Mouse (Mus musculus) bone marrow macrophage, adult 2 months (primary cell): ENCODE measurements around the gene Entr1. TPM values are rescaled to one million over a fixed set of nuclear protein-coding genes. Genes with fewer than 3 reads are reported as not detected.

Source experiments
- H3K27ac ChIP-seq: 2 replicates; pipeline ENCODE4 v1.5.1; 2012; ENCODE audit warnings: low read depth, low read length; ENCODE audit not compliant: insufficient read depth
- H3K4me1 ChIP-seq: 2 replicates; pipeline ENCODE4 v1.6.1; 2012; ENCODE audit warnings: low read length; ENCODE audit not compliant: control insufficient read depth, insufficient read depth
- H3K4me3 ChIP-seq: 2 replicates; pipeline ENCODE4 v1.5.1; 2012; ENCODE audit warnings: mild to moderate bottlenecking, low read length, moderate library complexity; ENCODE audit not compliant: insufficient read depth
- CTCF ChIP-seq: IDR thresholded peaks from 2 replicates; pipeline ENCODE4 v1.5.1; 2012; ENCODE audit warnings: low read depth, mild to moderate bottlenecking, low read length, moderate library complexity
- POLR2A ChIP-seq: IDR thresholded peaks from 2 replicates; pipeline ENCODE4 v1.6.1; 2012; ENCODE audit warnings: mild to moderate bottlenecking, low read depth, low read length, borderline replicate concordance
- polyA plus RNA-seq: library from polyadenylated mRNA; stranded (reverse); fragments of >200 nt; gene quantifications from 2 replicates; pipeline ENCODE4 v1.2.4, GENCODE M21; 2012; ENCODE audit not compliant: missing spikeins, insufficient read depth, insufficient read length

The Entr1 gene
- polyA plus RNA-seq, 1 experiment, result 61.5 TPM

DNA sequence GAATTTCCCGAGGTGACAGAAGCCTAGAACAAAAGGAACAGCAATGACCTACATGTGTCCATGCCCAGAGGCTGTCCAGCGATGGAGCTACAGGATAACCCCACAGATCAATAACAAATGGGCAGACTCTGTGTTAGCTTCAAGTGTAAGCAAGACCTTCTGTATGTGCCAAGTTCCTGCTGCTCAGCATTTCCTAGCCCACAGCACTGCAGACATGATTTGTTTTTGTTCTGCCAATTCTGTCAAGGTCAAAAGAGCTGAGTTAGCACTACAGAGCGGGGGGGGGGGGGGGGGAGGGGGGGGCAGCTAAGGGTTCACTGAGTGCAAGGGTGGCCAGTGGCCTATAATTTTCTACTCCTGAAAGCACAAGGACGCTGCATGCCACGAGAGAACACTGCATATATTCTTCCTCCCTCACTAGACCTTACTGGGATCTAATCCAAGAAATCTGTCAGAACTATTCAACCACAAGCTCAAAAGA lies 21.9 kb upstream of the Entr1 start:
- TF ChIP-seq POLR2A (no peak), CTCF (no peak)
- Histone ChIP-seq H3K4me1 (peaks cover 13% of the 10 kb centered on the region), H3K27ac (no peak overlapping the region), H3K4me3 (no peak overlapping the region)

DNA sequence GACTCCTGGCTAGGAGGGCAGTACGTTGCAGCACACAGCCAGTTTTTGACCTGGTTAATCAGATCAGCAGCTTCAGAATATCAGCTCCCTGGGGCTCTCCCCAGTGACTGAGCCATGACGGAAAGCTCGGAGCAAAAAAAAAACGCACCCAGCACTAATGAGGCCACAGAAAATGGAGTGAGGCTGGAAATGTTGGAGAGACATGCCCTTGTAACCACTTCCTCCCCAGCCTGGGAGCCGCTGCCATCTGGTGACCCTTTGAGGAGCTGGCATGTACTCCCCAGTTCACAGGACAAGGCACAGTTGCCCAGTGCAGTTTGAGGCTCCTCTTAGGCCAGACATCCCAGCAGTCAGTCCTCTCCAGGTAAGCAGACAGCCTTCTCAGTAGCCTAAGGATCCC lies 21.0 kb upstream of the Entr1 start:
- Histone ChIP-seq H3K4me3 (no peak overlapping the region), H3K27ac (no peak overlapping the region), H3K4me1 (peaks cover 13% of the 10 kb centered on the region)
- no peak for TF ChIP-seq CTCF
- no peak for TF ChIP-seq POLR2A

DNA sequence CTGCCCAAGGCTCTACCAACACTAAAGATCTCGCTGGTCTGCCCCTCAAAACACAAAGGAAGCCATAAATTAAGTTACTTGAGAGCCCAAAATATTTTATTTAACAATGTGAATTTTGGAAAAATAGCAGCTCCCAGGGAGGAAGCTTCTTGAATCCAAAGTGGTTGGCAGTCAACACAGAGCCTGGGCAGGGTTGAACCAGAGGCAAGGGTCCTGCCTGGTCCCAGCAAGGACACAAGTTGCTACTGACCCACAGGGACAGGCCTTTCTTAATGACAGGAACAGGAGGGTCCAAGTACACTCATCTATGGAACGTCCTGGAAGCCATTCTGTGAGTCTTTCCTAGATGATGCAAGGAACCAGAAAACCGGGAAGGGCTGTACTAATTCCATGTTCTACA lies 20.2 kb upstream of the Entr1 start:
- no peak overlapping the region for H3K27ac ChIP-seq

DNA sequence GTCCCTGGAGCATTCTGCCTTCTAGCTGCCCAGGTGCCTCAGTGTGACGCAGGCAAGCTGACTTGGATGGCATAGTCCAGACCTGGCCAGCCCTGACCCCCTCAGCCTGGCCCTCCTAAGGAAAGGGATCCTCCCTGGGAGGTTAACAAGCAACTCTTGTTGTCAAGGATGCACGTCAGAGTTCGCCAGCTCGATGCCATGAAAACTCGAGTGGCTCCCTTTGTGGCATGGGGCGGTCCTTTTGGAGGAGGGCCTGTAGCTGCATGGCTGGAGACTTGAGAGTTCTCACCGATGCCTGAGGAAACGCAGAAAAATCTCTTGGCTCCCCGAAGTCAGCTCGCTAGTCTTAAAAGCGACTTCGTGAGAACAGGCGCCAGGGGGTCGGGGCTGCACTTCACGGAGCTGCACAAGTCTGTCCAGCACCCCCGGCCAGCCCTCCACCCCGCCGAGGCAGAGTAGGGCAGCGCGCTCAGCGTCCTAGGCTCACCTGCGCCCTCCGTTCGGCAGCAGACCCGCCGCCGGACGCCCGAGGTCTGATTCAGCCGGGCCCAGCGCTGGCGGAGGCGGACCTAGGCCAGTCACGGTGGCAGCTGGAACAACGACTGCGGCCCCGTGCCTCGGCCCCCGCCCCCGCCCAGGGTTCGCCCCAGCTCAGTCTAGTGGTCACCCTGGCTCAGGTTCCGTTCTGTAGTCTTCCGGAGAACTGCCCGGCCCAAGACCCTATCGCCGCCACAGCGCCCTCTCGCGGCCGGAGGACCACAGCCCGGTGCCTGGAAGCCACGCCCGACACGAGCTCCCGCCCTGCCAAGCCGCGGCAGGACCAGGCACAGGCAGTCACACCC lies 19.6 kb upstream of the Entr1 start, which contains the start of gene Inpp5e:
Inpp5e (minus strand) TSS at position 689 of the 842 bp plus-strand sequence.
- H3K4me1 ChIP-seq, result peaks cover 15% of the 10 kb centered on the region
- TF ChIP-seq CTCF, result peak; percentile 36; the same call in 1 of the 2 replicates
- no peak for TF ChIP-seq POLR2A
- H3K4me3 ChIP-seq, result peak within 1 kb of the TSS; percentile 91
- H3K27ac ChIP-seq, result peak within 1 kb of the TSS; percentile 35

More for the DNA sequence above, 20.2 kb upstream of the Entr1 start:
- no peak for TF ChIP-seq POLR2A
- TF ChIP-seq CTCF, result no peak
- Histone ChIP-seq H3K4me3 (no peak overlapping the region), H3K4me1 (peaks cover 15% of the 10 kb centered on the region)

DNA sequence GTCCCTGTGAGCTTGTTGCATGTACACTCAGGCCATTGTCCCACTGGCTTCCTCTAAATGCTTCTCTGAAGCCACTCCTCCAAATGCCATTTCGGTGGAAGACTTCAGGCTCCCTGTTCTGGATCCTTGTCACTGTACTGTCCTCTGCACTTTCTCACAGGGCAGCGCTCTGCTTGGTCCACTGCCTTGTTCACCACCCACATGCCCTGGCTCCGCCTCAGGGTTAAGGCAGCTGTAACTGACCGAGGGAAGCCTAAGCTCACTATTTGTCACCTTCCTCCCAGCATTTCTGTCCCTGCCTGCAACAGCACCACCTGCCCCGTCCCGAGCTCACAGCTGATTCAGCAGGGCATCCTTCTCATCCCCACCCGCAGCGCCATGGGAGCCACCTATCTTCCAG lies 14.2 kb upstream of the Entr1 start:
- TF ChIP-seq POLR2A (no peak), CTCF (no peak)
- Histone ChIP-seq H3K4me1 (peaks cover 10% of the 10 kb centered on the region; the same call in 1 of the 2 replicates), H3K4me3 (no peak overlapping the region), H3K27ac (no peak overlapping the region)

DNA sequence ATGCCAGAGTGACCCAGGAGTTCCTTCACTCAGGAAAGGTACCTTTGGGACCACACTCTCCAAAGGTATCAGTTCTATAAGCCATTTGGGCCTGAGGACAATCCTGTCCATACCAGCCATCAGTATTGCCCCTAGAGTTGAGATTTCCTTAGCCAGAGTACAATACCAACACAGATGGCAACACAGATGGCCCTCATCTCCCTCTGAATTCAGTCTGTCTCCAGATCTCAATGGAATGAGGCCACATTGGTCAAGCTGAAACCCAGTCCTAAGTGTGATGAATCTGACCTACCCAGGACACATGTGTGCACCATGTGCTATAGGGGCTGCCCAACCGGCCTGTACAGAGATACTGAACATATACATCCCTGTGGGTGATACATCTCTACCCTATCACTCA lies 13.1 kb upstream of the Entr1 start:
- TF ChIP-seq POLR2A (no peak), CTCF (no peak)

DNA sequence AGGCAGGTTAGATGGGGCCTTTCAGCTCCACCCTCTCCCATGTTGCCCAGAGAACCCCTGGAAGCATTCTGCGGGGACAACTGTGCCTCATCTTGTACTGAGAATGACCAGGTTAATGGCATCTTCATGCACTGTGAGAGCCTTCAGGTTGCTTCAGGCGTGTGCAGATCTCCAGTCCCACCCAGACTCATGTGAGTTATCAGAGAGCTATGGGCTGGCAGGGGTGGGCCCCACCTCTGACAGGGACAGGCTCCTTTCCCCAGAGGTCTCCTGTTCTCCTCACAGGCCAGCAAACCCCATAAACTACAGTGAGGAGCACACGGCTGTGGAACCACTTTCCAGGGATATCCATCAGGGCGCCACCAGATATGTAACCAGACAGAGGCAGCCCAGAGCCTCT lies 11.9 kb upstream of the Entr1 start:
- no peak overlapping the region for H3K4me3 ChIP-seq
- TF ChIP-seq CTCF (no peak), POLR2A (no peak)
- H3K4me1 ChIP-seq, result 0 out of 2 replicates have a peak, but pooled peaks cover 2% of the 10 kb centered on the region
- no peak overlapping the region for H3K27ac ChIP-seq

More for the DNA sequence above, 13.1 kb upstream of the Entr1 start:
- Histone ChIP-seq H3K27ac (no peak overlapping the region), H3K4me1 (peaks cover 6% of the 10 kb centered on the region; the same call in 1 of the 2 replicates), H3K4me3 (no peak overlapping the region)

DNA sequence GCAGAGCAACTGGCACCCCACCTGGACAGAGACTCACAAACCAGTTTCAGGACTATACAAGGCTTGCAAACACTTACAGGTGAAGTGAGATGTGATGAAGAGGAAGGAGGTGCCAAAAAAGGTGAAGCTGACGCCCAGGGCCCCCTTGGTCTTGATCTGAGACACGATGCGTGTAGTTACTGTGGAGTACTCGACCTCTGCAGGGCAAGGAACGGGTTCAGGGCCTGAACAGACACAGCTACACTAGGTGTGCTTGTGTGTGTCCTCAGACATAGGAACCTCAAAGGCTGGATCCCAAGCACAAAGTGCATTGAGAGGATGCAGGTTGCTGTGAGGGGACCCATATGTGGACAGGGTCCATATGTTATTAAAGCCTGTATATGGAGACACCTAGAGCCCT lies 11.2 kb upstream of the Entr1 start:
- Histone ChIP-seq H3K4me3 (no peak overlapping the region), H3K4me1 (0 out of 2 replicates have a peak, but pooled peaks cover 2% of the 10 kb centered on the region), H3K27ac (no peak overlapping the region)
- TF ChIP-seq POLR2A (no peak), CTCF (no peak)

DNA sequence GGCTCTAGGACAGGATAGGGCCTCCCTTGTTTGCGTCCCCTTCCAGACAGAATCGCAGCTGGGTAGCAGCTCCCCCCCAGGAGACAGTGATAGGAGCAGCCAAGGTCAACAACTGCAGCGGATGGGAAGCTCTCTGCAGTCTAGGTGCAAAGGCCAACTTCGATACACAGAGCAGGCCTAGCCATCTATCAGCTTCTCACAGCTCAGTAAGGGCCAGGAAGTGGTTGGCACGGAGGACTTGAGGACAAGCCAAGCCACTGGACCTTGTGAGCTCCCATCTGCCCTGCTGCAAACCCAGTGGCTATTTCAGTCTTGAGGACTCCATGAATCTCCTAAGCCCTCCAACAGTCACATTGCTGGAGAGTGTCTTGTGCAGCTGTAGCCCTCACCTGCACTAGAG lies 10.5 kb upstream of the Entr1 start:
- TF ChIP-seq CTCF (no peak), POLR2A (no peak)
- Histone ChIP-seq H3K4me3 (no peak overlapping the region), H3K4me1 (0 out of 2 replicates have a peak, but pooled peaks cover 1% of the 10 kb centered on the region), H3K27ac (no peak overlapping the region)

DNA sequence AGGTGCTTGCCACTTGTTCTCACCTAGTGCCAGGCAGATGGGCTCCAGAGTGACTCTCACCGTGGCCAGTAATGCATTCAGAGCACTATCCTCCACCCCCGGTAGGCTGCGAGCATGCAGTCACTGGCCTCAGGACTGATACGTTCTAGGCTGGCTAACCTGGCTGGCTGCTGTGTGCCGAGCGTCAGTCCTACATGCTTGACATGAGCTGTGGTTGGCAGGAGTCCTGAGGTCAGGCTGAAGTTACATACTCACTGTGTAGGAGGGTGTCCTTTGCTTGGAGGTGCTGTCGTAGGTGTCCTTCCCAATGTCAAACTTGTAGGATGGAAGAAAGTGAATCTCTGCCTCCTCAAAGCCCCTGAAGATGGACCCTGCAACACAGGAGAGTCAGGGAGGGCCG lies 9.9 kb upstream of the Entr1 start:
- H3K4me1 ChIP-seq, result no peaks in the 10 kb centered on the region
- no peak overlapping the region for H3K4me3 ChIP-seq
- H3K27ac ChIP-seq, result no peak overlapping the region
- TF ChIP-seq CTCF (no peak), POLR2A (no peak)
